Mouse (Mus musculus) testis, postnatal 14 days (tissue): ENCODE results near the gene Gm9913.

Source experiments
- DNase-seq: peaks from one replicate; pipeline ENCODE4 v3.0.0; 2021; ENCODE audit warnings: low spot score

The Gm9913 gene

GRCm38 (mm10) chr2:125496696-125497095, 8.2 kb upstream of the Gm9913 start:
- no peak for DNase-seq

DNA sequence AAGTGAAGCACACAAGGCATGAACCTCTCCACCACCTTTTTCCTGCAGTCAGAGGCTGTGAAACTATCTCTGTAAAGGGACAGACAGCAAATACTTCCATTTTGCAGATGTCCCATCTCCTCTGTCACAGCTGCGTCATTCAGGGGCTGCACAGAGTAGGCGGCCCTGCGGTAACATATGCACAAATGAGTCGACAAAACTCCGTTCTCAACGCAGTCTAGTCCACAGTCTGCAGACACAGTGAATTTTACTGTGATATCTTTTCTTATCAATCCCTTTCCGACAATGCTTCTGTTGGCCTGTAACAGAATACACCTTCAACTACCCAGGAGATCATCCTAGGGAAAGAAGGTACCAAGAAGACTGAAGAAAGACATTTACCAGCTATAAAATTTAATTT, 6.7 kb upstream of the Gm9913 start:
- DNase-seq, result no peak

DNA sequence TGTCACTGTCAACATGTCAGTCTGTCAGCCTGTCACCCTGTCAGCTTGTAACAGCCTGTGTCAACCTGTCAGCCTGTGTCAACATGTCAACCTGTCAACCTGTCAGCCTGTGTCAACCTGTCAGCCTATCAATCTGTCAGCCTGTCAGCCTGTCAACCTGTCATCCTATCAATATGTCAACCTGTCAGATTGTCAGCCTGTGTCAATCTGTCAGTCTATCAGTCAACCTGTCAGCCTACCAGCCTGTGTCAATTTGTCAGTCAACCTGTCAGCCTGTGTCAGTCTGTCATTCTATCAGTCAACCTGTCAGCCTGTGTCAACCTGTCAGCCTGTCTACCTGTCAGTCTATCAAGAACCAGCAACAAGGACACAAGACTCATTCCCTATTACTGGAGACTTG, 3.4 kb upstream of the Gm9913 start:
- no peak for DNase-seq

GRCm38 (mm10) chr2:125505746-125506315, 942 bp downstream of the Gm9913 start:
- DNase-seq, result peak; percentile 25

DNA sequence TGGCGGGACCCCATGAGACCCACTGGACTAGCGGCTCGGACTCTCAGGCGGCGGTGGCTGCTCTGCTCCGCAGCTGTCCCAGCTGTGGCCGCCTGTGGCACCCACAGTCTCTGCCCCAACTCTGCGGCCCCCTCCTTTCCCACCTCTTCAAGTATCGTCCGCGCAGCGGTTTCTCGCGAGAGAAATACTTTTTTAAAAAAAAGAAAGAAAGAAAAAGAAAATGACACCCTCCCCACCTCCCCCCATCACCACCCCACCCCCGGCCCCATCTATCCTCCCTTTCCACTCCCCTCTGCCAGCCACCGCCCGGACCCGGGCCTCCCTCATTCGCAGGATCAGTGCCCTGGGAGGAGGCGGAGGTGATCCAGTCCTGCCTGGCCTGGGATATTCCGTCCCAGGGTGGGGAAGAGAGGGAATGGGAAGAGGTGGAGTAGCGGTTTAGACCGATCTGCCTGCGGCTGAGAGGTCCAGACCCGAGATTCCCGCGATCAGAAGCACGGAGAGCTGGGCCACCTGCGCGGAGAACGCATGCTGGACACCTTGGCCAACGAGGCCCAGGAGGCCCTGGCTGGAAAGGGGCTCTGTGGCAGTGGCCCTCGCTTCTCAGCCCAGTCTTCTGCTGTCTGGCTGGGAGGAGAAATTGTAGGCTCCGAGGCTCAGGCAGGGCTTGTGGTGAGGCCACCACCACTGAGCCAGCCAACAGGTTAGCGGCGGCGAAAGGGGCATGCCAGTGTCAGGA, 1.6 kb downstream of the Gm9913 start:
- DNase-seq, result peak; percentile 61

- no peak for DNase-seq
These were observed 3.0 kb downstream of the Gm9913 start, which contains the start of gene Fbn1 for GRCm38 (mm10) chr2:125507893-125508292. Fbn1 (minus strand) TSS chr2:125507993.

DNA sequence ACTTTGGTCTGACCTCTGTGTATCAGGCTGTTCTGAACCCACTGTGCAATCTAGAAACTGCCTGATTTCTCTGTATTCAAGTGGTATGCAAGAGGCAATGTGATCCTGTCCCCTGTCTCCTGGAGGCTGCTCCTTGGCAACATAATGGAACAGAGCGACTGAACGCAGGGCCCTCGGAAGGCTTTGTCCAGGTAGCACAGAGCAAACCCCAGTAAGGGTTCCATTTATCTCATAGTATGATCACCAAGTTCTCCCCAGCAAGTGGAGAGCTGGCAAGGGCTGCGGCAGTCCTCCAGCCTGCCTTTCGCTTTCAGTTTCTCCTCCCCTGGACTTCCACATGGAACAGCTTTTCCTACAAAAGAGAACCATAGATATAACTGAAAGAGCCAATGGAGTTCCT, 3.5 kb downstream of the Gm9913 start:
- DNase-seq, result no peak

DNA sequence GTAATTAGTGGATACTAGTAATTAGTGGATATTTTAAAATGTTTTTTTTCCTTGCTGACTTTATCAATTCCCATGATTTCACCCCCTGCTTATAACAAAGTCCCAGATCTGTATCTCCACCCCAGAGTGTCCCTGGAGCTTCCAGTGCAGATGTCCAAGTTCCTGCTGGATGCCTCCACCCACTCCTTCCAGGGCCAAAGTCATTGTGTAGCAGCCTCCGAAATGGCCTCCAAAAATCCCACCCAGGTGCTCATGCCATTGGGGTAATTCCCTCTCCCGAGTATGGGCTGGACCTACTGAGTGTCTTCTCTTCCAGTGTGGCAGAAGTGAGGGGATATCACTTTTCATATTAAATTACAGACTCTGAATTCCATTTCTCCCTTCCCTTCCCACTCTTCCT, 5.9 kb downstream of the Gm9913 start:
- DNase-seq, result no peak

DNA sequence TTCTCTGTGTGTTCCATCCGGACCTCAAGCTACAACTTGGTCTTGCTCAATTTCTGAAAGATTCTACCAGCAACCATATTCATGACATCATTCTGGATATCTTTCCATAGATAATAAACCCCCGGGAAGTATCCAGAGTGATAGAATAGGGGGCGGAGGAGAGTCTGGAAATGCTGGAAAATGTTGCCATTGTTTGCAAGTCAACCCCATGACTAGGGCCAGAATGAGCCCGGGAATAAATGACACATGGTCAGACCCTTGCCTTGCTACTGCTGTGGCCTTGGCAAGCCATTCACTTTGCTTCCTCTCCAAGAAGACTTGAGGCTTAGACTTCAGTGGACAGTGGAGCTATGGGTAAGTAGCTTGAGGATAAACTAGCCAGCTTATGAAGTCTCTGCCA, 7.0 kb downstream of the Gm9913 start:
- DNase-seq, result no peak

GRCm38 (mm10) chr2:125512544-125512943, 7.7 kb downstream of the Gm9913 start:
- DNase-seq, result no peak

DNA sequence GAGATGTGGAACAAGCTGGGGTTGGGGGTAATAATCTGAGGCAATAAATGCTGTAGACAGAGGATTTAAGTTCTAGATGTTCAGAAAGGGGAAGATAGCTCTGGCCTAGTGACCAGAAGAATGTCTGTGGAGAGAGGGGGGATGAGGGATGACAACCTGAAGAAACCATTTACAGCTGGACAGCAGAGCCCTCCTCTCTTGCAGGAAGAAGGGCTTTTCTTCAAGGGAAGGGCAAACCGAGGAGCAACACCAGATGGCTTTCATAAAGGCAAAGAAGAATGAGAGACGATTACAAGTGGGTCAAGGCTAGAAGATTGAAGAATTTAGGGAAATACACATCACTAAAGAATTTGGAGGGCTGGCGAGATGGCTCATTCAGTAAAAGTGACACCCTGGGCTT, 9.5 kb downstream of the Gm9913 start:
- no peak for DNase-seq

DNA sequence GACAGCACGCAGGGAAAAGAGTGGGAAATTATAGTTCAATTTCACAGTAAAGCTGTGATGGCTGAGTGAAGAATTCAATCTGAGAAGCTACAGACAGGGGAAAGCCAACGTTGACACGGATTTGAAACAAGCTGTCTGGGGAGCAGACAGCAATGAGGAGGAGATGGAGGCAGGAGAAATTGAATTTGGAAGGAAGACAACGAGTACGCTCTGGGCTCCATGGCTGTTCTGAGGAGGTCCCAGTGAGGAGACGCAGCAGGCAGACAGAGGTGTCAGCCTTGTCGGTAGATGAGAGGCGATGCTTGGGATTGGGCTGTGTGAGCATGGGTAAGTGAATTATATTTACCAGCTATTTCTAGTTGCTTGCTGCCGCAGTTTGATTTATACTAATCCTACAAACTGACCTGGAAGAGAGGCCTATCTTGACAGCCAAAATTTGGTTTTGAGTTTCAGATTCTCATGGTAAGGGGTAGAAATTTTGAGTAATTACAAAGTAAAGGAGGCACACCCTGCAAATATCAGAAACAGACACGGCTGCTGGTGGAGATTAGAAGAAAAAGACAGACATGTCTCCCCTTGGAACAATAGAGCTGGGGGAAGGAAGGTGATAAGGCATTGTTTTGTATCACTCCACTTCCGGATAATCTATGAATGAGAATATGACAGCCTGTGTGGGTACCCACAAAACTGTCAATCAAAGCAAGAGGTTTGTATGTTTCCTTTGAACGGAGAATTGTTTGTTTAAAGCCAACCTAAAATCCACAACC, 10.6 kb downstream of the Gm9913 start:
- DNase-seq, result no peak

GRCm38 (mm10) chr2:125516594-125516993, 11.7 kb downstream of the Gm9913 start:
- DNase-seq, result peak; percentile 34

GRCm38 (mm10) chr2:125525484-125525883, 20.6 kb downstream of the Gm9913 start:
- DNase-seq, result no peak

DNA sequence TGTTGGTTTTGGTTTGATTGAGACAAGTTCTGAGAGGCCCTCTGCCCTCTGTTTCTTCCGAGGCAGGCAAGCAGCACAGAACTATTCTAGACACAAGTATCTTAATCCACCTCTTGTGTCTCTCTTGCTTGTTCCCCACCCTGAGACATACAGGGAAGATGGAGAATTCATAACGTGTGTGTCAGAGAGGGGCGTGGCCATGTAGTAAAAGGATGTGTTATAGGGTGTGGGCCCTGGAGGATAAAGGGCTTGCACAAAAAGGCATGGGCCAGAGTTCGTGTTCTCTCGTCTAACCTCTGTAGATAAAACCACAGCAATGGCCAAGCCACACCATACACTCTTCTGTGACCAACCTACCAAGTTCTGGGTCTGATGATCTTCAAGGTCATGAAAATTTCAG, 21.7 kb downstream of the Gm9913 start:
- DNase-seq, result no peak

- DNase-seq, result no peak
These were observed 25.8 kb downstream of the Gm9913 start for GRCm38 (mm10) chr2:125530665-125531064.

- no peak for DNase-seq
These were observed 34.8 kb downstream of the Gm9913 start for GRCm38 (mm10) chr2:125539640-125540039.

- no peak for DNase-seq
These were observed 35.7 kb downstream of the Gm9913 start for GRCm38 (mm10) chr2:125540579-125540978.

- no peak for DNase-seq
These were observed 36.6 kb downstream of the Gm9913 start for GRCm38 (mm10) chr2:125541451-125541850.

- DNase-seq, result no peak
These were observed 38.8 kb downstream of the Gm9913 start for GRCm38 (mm10) chr2:125543646-125544045.

DNA sequence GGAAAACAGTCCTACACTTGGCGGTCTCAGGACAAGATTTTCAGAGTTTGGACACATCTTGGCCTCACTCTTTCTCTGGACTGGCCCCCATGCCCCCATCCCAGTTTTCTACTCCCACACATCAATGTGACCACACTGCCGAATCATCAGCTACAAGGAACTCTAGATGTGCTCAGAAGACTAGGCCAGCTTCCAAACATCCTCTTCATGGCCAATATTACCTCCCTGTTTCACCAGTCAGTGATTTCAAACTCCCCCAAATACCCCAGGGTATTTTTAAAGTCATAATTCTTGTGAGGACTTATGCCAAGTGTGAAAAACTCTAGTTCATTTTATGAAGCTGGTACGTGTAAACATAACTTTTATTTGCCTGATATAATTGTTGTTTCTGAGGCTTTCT, 40.1 kb downstream of the Gm9913 start:
- no peak for DNase-seq

- no peak for DNase-seq
These were observed 44.1 kb downstream of the Gm9913 start for GRCm38 (mm10) chr2:125548806-125549578.
